Mouse (Mus musculus): ENCODE results near the gene Liph. TPM values are rescaled to one million over a fixed set of nuclear protein-coding genes. Genes with fewer than 3 reads are reported as not detected.
"Not testable (repeated sequence)": the region's sequence is repeated elsewhere in the genome, so short reads cannot be mapped to it uniquely, and the experiment has no call there.

The Liph gene
- polyA plus RNA-seq, 1 experiment from 2014 or later, result 0.68 TPM

DNA sequence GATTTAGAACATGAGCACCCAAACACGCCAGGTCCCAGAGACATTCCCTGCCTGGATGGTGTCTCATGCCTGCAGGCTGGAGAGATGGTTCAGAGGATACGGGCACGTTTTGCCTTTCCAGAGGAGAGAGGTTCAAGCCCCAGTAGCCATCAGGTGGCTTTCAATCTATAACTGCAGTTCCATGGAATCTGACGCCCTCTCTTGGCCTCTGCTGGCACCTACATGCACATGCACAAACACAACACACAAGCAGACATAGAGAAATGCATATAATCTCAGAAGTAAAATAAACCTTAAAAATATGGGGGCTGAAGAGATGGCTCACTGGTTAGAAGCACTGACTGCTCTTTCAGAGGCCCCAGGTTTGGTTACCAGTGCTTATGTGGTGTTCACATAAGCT lies 5.7 kb upstream of the Liph start:
- no peak overlapping the region for H3K4me2 ChIP-seq (replicated peaks)
- WGBS, result 65% methylated on average over 4 of the region's 4 CpGs
- ATAC-seq (ENCODE audit: low FRiP score) (no peak), DNase-seq (ENCODE audit: low spot score) (no peak)
- no peak overlapping the region for H3K9ac ChIP-seq
- no peaks in the 10 kb centered on the region for H3K27me3 ChIP-seq (ENCODE audit: control insufficient read depth, insufficient read depth, low read length)
- no peak overlapping the region for H3K27ac ChIP-seq
- H3K4me3 ChIP-seq (replicated peaks; ENCODE audit: low read length), result no peak overlapping the region
- no peaks in the 10 kb centered on the region for H3K9me3 ChIP-seq (ENCODE audit: control insufficient read depth, low read length)
- no peaks in the 10 kb centered on the region for H3K4me1 ChIP-seq (replicated peaks; ENCODE audit: control insufficient read depth, insufficient read depth, low read length)
- no peaks in the 10 kb centered on the region for H3K36me3 ChIP-seq (replicated peaks; ENCODE audit: control insufficient read depth, insufficient read depth)

DNA sequence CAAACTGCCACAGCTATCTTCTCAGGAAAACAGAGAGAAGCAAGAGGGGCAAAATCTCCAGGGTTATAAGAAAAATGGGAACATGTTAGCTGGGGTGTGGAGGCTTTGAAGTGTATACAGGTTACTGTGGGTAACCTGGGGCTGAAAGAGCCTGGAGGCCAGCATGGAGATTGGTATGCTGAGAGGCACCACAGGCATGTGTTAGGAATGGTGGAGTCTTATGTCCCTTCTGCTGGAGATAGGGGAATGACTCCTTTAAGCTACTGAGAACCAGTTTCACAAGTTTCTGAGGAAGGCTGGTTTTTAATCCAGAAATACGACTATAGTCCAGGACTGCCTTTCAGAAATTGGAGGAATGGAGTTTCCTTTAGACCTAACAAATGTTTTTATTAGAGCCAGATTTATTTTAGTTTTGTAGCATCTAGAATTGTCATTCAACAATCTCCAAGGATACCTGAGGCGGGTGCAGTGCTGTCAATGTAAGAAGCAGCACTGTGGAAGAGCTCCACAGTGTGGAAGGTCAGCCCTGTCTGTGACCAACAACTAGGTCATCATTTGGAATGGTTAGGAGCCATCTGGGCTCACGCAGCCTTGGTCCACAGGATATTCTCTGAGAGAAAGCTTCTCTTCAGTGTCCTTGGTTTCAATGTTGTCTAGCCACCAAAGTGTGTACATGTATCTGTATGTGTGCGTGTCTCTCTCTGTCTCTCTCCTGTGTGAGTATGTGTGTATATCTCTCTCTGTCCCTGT lies 4.7 kb upstream of the Liph start:
- DNase-seq (ENCODE audit: low spot score), result no peak
- Histone ChIP-seq H3K36me3 (replicated peaks; ENCODE audit: control insufficient read depth, insufficient read depth) (no peaks in the 10 kb centered on the region), H3K27ac (no peak overlapping the region), H3K4me2 (replicated peaks) (no peak overlapping the region), H3K27me3 (ENCODE audit: control insufficient read depth, insufficient read depth, low read length) (no peaks in the 10 kb centered on the region), H3K9me3 (ENCODE audit: control insufficient read depth, low read length) (no peaks in the 10 kb centered on the region), H3K4me3 (replicated peaks; ENCODE audit: low read length) (no peak overlapping the region), H3K4me1 (replicated peaks; ENCODE audit: control insufficient read depth, insufficient read depth, low read length) (no peaks in the 10 kb centered on the region; the same call in 1 of the 2 replicates), H3K9ac (no peak overlapping the region)
- ATAC-seq (ENCODE audit: low FRiP score), result no peak
- 92% methylated on average over 4 of the region's 4 CpGs for WGBS

DNA sequence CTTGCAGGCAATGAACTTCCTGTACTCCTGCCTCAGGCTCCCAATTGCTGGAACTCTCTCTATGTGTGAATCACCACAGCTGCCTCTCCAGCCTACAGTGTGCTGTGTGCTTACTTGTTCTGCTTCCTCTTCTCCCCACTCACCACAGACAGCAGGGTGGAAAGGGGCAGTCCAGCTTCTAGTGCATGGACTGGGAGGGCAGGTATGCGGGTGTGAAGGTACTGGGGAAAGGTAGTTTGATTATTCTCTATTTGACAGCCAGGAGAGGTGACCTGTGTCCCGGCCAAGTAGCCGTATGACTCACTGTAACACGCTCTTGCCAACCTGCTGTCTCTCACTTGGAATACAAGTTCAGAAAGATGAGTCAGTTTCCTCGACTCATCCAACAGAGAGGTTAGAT lies 2.6 kb upstream of the Liph start:
- Histone ChIP-seq H3K4me3 (replicated peaks; ENCODE audit: low read length) (no peak overlapping the region), H3K4me1 (replicated peaks; ENCODE audit: control insufficient read depth, insufficient read depth, low read length) (no peaks in the 10 kb centered on the region; the same call in 1 of the 2 replicates), H3K9ac (no peak overlapping the region), H3K27me3 (ENCODE audit: control insufficient read depth, insufficient read depth, low read length) (no peaks in the 10 kb centered on the region), H3K4me2 (replicated peaks) (no peak overlapping the region), H3K27ac (no peak overlapping the region), H3K36me3 (replicated peaks; ENCODE audit: control insufficient read depth, insufficient read depth) (no peaks in the 10 kb centered on the region), H3K9me3 (ENCODE audit: control insufficient read depth, low read length) (no peaks in the 10 kb centered on the region)
- 87% methylated on average over 5 of the region's 5 CpGs for WGBS
- no peak for DNase-seq (ENCODE audit: low spot score)
- no peak for ATAC-seq (ENCODE audit: low FRiP score)

DNA sequence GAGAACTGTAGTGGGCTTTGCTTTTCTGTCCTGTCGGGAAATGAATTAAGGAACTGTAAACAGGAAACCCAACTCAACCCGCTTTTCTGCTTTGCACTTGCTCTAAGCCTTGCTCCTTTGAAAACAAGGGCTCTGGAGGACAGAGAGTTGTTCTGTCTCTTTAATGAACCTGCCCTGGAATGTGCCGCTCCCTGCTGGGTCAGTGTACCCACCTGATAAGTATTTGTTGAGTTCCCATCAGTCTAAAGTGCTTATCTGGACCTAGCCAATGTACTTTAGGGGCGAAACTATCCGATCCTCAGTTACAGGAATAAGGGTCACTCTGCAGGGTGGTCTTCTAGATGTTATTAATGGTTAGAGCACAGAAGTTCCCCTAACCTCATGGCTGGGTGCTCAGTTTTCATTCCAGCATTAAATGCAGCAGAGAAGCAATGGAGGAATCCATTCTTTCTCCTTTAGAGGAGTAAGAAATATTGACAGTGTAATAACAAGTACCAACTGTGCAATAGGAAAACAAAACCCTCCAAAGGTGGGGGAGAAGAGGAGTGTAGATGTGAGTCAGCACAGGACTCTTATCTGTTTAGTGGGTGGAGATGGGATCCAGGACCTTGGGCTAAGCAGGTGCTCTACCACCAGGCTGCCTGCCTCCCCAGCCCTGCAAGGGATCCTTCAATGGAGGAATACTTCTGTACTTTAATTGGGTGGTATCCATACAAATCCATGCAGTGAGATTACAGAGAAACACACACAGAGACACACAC lies 1.6 kb upstream of the Liph start:
- 68% methylated on average over 5 of the region's 5 CpGs for WGBS
- no peak overlapping the region for H3K4me3 ChIP-seq (replicated peaks; ENCODE audit: low read length)
- H3K9ac ChIP-seq, result no peak overlapping the region
- no peaks in the 10 kb centered on the region for H3K27me3 ChIP-seq (ENCODE audit: control insufficient read depth, insufficient read depth, low read length)
- DNase-seq (ENCODE audit: low spot score) (no peak), ATAC-seq (ENCODE audit: low FRiP score) (no peak)
- no peak overlapping the region for H3K4me2 ChIP-seq (replicated peaks)
- H3K27ac ChIP-seq, result no peak overlapping the region
- H3K36me3 ChIP-seq (replicated peaks; ENCODE audit: control insufficient read depth, insufficient read depth), result no peaks in the 10 kb centered on the region
- no peaks in the 10 kb centered on the region for H3K9me3 ChIP-seq (ENCODE audit: control insufficient read depth, low read length)
- H3K4me1 ChIP-seq (replicated peaks; ENCODE audit: control insufficient read depth, insufficient read depth, low read length), result no peaks in the 10 kb centered on the region; the same call in 1 of the 2 replicates

DNA sequence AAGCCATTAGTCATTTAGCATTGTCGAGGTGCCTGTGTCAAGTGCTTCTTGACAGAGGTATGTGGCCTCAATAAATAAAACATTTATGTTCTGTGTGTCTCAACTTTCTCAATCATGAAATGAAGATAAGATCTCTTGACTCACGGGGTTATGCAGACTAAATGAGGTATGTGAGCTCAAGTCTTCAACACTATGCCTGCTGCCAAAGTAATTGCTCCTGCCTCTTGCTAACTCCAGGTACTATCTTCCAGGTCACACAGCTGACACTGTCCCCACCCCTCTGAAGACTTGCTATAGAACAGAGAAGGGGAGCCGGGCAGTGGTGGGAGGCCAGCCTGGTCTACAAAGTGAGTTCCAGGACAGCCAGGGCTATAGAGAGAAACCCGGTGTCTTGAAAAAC lies 939 bp upstream of the Liph start:
- DNase-seq (ENCODE audit: low spot score) (no peak), ATAC-seq (ENCODE audit: low FRiP score) (no peak)
- Histone ChIP-seq H3K4me2 (replicated peaks) (no peak overlapping the region), H3K36me3 (replicated peaks; ENCODE audit: control insufficient read depth, insufficient read depth) (no peaks in the 10 kb centered on the region), H3K9me3 (ENCODE audit: control insufficient read depth, low read length) (no peaks in the 10 kb centered on the region), H3K4me3 (replicated peaks; ENCODE audit: low read length) (no peak overlapping the region), H3K27ac (no peak overlapping the region), H3K9ac (no peak overlapping the region), H3K27me3 (ENCODE audit: control insufficient read depth, insufficient read depth, low read length) (no peaks in the 10 kb centered on the region), H3K4me1 (replicated peaks; ENCODE audit: control insufficient read depth, insufficient read depth, low read length) (no peaks in the 10 kb centered on the region; the same call in 1 of the 2 replicates)
- WGBS, result 68% methylated on average over 4 of the region's 4 CpGs

DNA sequence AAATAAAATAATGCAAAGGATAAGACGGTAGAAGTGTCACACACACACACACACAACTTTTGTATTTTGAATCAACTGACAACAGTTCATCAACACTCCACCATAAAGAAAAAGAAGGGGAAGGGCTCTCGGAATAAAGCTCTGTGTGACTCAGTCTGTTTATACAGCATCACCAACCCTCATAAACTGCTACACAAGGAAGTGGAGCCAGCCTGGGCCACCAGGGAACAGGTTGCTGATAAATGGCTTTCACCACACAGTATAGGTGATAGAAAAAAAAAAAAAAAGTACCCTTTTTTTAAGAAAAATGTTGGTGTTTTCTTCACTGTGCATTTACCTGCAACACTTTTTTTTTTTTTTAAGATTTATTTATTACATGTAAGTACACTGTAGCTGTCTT lies 3.7 kb downstream of the Liph start:
- no peak overlapping the region for H3K9ac ChIP-seq
- no peak overlapping the region for H3K4me2 ChIP-seq (replicated peaks)
- DNase-seq (ENCODE audit: low spot score) (no peak), ATAC-seq (ENCODE audit: low FRiP score) (no peak)
- no peaks in the 10 kb centered on the region for H3K9me3 ChIP-seq (ENCODE audit: control insufficient read depth, low read length)
- 96% methylated on average over 2 of the region's 2 CpGs for WGBS
- no peak overlapping the region for H3K27ac ChIP-seq
- H3K4me3 ChIP-seq (replicated peaks; ENCODE audit: low read length), result no peak overlapping the region
- no peaks in the 10 kb centered on the region for H3K36me3 ChIP-seq (replicated peaks; ENCODE audit: control insufficient read depth, insufficient read depth)
- no peaks in the 10 kb centered on the region for H3K27me3 ChIP-seq (ENCODE audit: control insufficient read depth, insufficient read depth, low read length)
- no peaks in the 10 kb centered on the region; the same call in 1 of the 2 replicates for H3K4me1 ChIP-seq (replicated peaks; ENCODE audit: control insufficient read depth, insufficient read depth, low read length)

DNA sequence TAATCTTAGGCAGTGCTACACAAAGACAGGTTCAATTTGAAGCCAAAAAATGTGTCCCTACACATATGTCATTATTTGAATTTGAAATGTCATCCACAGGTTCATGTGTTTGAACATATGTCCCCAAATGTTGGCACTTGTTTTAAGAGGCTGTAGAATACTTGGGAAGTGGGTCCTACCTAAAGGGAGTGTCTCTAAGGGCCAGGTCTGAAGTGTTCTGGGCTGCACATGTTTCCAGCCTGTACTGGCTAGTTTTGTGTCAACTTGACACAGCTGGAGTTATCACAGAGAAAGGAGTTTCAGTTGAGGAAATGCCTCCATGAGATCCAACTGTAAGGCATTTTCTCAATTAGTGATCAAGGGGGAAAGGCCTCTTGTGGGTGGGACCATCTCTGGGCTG lies 4.6 kb downstream of the Liph start:
- ATAC-seq (ENCODE audit: low FRiP score); DNase-seq (ENCODE audit: low spot score); H3K4me1 ChIP-seq (replicated peaks; ENCODE audit: control insufficient read depth, insufficient read depth, low read length); H3K36me3 ChIP-seq (replicated peaks; ENCODE audit: control insufficient read depth, insufficient read depth); H3K27me3 ChIP-seq (ENCODE audit: control insufficient read depth, insufficient read depth, low read length); H3K4me3 ChIP-seq (replicated peaks; ENCODE audit: low read length); H3K9me3 ChIP-seq (ENCODE audit: control insufficient read depth, low read length); H3K9ac ChIP-seq; H3K27ac ChIP-seq; H3K4me2 ChIP-seq (replicated peaks): not testable (repeated sequence)

DNA sequence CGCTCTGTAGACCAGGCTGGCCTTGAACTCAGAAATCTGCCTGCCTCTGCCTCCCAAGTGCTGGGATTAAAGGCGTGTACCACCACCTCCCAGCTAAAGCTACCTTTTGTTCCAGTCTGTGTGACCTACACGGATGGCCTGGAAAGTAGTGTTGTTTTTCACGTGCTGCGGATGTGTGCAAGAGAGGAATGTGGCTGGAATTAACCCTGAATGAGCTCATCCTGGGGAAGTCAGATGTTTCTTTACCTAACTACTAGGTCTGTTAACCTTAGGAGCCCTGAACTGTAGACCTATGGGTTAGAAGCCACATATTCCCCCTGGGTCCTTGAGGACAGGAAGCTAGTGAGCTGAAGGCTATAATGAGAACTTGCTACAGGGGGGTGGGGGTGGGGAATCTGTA lies 7.5 kb downstream of the Liph start:
- DNase-seq (ENCODE audit: low spot score) (no peak), ATAC-seq (ENCODE audit: low FRiP score) (no peak)
- 78% methylated on average over 5 of the region's 5 CpGs for WGBS
- no peak overlapping the region for H3K9ac ChIP-seq
- H3K4me1 ChIP-seq (replicated peaks; ENCODE audit: control insufficient read depth, insufficient read depth, low read length), result no peaks in the 10 kb centered on the region
- H3K4me2 ChIP-seq (replicated peaks), result no peak overlapping the region
- no peak overlapping the region for H3K27ac ChIP-seq
- H3K27me3 ChIP-seq (ENCODE audit: control insufficient read depth, insufficient read depth, low read length), result no peaks in the 10 kb centered on the region
- no peaks in the 10 kb centered on the region for H3K9me3 ChIP-seq (ENCODE audit: control insufficient read depth, low read length)
- no peaks in the 10 kb centered on the region for H3K36me3 ChIP-seq (replicated peaks; ENCODE audit: control insufficient read depth, insufficient read depth)
- H3K4me3 ChIP-seq (replicated peaks; ENCODE audit: low read length), result no peak overlapping the region

DNA sequence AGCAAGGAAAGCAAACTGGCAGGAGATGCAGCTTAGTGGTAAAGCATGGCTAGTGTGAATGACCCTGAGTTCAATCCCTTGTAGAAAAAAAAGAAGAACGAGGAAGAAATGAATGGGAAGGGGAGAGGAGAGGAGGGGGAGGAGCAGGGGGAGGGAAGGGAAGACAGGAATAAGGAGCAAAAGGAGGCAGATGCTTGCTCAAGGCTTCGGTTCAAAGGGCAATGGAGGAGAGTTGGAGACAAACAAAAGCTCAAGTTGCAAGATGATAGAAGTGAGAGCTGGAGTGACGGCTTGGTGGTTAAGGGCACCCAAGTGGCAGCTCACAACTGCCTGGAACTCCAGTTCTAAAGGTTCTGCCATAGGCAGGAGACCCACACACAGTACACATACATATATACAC lies 9.3 kb downstream of the Liph start:
- no peak for DNase-seq (ENCODE audit: low spot score)
- no peak overlapping the region for H3K4me2 ChIP-seq (replicated peaks)
- no peak for ATAC-seq (ENCODE audit: low FRiP score)
- H3K9me3 ChIP-seq (ENCODE audit: control insufficient read depth, low read length), result no peaks in the 10 kb centered on the region
- H3K9ac ChIP-seq, result no peak overlapping the region
- H3K27ac ChIP-seq, result no peak overlapping the region
- H3K27me3 ChIP-seq (ENCODE audit: control insufficient read depth, insufficient read depth, low read length), result no peaks in the 10 kb centered on the region
- no peak overlapping the region for H3K4me3 ChIP-seq (replicated peaks; ENCODE audit: low read length)
- no peaks in the 10 kb centered on the region for H3K4me1 ChIP-seq (replicated peaks; ENCODE audit: control insufficient read depth, insufficient read depth, low read length)
- 44% methylated on average over 3 of the region's 3 CpGs for WGBS
- H3K36me3 ChIP-seq (replicated peaks; ENCODE audit: control insufficient read depth, insufficient read depth), result no peaks in the 10 kb centered on the region
